Mouse (Mus musculus): ENCODE measurements around the gene Gja5. TPM values are rescaled to one million over a fixed set of nuclear protein-coding genes. Genes with fewer than 3 reads are reported as not detected.

Gja5 gene
- 1.5 and 1.6 TPM in 2 replicates for polyA plus RNA-seq (2012; rRNA removed)

GRCm38 (mm10) chr3:96904393-96904792, at the start of gene Gja5:
Gene Gja5 (plus strand): TSS chr3:96904693.

GRCm38 (mm10) chr3:96904851-96905541, 503 bp downstream of the Gja5 start, which contains the start of gene Gpr89:
Gene Gpr89 (minus strand): TSS chr3:96905346.

GRCm38 (mm10) chr3:96925920-96926319, 21.4 kb downstream of the Gja5 start, which contains the start of gene Gja8:
Gene Gja8 (minus strand): TSS chr3:96926020.

Other genes starting within 250 kb of the Gja5 start
- gene Ankrd35, start 234.6 kb upstream of the Gja5 start, polyA plus RNA-seq (2012; rRNA removed) = 6.0 and 6.9 TPM in 2 replicates
- gene Pias3, start 208.3 kb upstream of the Gja5 start, polyA plus RNA-seq (2012; rRNA removed) = 28.0 and 28.3 TPM in 2 replicates
- 8.0 and 9.7 TPM in 2 replicates for gene Nudt17, start 196.1 kb upstream of the Gja5 start, polyA plus RNA-seq (2012; rRNA removed)
- gene Polr3c, start 177.1 kb upstream of the Gja5 start, polyA plus RNA-seq (2012; rRNA removed) = 36.6 and 37.6 TPM in 2 replicates
- 43.3 and 47.7 TPM in 2 replicates for gene Rnf115, start 177.0 kb upstream of the Gja5 start, polyA plus RNA-seq (2012; rRNA removed)
- gene Pdzk1, start 75.4 kb upstream of the Gja5 start, polyA plus RNA-seq (2012; rRNA removed) = 0.08 and 0.16 TPM in 2 replicates
- gene Cd160, start 75.3 kb upstream of the Gja5 start, polyA plus RNA-seq (2012; rRNA removed) = not detected in 2 replicates
- 15.2 and 16.1 TPM in 2 replicates for gene Gpr89, start 653 bp downstream of the Gja5 start, polyA plus RNA-seq (2012; rRNA removed)
- gene Gja8, start 21.3 kb downstream of the Gja5 start, polyA plus RNA-seq (2012; rRNA removed) = not detected in 2 replicates